Mouse (Mus musculus) spleen, adult 12 weeks (tissue): ENCODE data around the gene Zfp189.
"Not testable (repeated sequence)": the region's sequence is repeated elsewhere in the genome, so short reads cannot be mapped to it uniquely, and the experiment has no call there.

Experiments used
- DNase-seq: peaks from one replicate; pipeline ENCODE4 v3.0.0; 2022; ENCODE audit warnings: low spot score

Zfp189 gene

DNA sequence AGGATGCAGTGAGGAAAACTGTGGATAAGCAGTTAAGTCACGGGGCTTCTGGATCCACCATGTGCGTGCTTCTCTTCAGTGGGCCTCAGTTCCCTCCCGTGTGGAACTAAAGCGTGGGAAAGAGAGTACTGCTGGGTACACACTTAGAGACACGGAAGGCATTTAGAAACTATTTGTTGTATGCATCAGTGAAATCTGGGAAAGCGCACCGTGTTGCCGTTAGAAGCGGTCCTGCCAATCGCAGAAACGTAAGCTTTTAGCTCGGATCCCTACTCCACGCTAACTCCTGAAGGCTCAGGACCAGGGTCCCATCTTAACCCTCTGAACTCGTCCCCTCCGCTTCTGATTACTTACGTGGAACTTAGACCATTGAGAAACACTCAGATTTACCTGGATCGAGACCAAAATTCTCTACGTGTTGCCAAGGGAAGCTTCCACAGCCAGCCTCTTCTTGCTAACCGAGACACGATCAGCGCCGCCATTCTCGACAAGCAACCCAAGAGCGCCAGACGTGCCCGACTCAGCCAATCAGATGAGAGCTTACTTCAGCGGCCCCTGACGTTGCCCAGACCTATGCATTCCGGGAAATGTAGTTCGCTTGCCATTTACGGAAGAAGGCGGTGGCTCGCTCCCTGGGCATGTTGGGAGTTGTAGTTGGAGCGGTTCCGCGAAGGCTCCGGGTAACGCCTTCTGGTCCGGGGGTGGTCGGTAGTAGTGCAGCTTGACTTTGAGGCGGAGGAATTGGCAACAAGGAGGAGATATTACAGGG lies at the start of gene Zfp189, which contains the start of gene Mrpl50:
Zfp189 (plus strand) TSS at position 605 of the 769 bp plus-strand sequence.
Mrpl50 (minus strand) TSS at position 522 of the 769 bp plus-strand sequence.
- DNase-seq = peak; percentile 84

DNA sequence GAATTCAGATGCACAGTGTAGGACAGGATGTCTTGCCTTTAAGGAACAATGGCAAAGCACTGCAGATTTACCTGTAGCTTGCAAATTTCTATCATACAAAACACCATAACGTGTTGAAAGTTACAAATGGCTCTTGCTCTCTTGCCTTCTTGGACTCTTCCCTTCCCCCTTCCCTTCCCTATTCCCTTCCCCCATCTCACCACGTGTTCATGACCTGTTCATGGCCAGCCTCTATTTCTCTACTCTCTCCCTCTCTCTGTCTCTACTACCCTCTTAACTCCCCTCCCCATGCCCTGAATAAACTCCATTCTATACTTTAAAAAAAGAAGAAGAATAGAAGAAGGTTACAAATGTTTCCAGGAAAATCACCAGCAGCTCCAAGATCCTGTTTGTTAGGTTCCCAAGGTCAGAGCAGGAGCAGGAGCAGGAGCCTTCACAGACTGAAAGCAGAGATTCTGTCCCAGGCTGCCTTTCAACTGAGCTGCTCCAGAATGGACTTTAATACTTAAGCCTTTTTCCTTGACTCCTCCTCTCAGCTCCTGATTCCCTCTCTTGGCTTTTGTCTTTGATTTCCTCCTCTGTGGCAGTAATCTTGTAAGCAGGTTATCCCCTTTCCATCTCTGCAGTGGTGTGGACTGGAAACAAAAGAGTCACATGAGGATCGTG lies 47.4 kb upstream of the Zfp189 start, which contains the start of gene Acnat1:
Acnat1 (minus strand) TSS at position 478 of the 666 bp plus-strand sequence.
- DNase-seq = no peak

DNA sequence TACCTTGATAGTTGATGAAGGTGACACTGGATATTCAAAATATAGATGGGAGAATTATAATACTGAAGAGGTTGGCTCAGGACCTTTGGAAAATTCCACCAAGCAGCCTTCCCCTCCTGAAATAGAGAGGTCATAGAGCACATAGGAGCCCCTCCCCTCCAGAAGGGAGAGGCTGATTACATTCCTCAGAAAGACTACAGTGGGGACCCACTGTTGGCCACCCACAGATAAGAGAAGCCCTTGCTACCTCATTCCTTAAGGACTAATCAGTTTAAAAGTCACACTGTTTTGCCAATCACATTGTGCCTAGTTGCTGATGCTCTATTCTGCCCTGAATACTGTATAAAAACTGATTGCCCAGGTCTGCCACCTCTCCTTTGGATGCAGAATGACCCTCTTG lies 46.4 kb upstream of the Zfp189 start:
- DNase-seq = no peak

DNA sequence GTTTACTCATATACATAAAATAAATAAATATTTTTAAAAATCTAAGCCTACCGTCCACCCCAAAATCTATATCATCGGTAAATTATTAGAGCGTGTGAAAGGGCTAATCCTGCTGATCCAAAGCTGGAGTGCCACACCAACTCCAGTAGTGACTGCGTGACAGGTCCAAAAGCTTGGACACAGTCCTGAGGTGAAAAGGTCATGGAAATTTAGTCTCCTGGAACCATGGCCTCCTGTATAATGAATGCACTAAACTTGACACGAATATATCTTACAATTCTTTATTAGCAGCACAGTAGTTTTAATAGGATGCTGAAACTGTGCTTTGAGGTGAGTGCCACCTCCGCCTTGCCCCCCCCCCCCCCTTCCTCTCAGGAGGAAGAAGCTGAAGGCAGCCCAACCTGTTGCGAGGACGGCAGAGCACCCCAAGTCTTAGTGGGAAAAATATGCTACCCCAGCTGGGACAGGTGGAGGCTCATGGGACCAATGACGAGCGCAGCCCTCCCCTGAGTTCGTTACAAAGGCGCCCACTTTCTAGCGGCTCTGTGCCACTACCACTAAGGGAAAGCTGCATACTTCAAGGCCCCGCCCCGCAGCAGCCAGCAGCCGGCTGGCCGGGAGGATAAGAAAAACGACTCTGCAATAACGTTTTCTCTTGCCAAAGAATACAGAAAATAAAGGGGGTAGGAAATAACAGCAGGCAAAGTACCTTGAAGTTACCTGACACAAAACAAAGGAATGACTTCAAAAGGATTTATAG lies 42.7 kb upstream of the Zfp189 start:
- DNase-seq = peak; percentile 49

DNA sequence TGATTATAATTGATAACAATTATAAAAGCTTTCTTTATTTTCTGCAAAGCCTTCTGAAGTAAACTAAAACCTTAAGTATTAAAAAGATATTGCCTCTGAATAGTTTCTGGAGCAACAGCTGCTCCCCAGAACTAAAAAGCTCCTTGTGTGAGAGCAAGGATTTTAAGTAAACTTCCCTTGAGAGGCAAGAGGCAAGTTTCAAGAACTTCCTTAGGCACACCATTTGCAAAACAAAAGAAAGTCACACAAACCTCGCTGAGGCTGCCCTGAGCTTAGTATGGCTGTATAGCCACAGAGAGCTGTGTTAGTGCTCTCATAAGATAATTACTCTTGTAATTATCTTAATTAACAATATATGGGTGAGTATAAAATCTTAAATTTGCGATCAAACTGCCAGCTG lies 41.9 kb upstream of the Zfp189 start:
- DNase-seq = not testable (repeated sequence)

DNA sequence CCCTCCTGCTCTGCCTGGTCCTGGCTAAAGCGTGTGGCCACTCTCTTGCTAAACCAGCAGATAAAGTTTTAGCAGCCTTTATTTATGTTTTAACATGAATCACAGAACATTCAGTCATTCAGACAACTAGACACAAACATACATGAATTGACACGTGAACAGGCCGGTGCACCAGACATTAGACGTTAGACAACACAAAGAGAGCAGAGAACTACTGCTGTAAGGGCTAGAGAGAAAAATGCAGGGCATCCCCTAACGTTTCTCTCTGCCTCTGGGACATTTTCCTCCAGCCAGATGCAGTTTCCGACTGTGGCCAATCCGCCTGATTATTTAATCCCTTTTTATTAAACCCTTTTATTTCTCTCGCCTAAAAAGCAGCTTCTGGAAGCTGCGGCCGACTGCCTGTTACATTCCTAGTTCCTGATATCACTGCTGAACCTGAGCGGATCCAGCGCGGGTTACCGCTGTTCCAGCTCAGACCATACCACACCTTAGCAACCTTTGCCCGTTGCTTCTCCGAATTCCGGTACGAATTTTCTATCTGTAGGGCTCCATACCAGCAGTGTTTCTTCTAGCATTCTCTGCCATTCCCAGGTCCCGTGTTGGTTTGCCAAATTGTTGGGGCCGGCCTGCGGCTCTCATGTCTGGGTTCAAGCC lies 40.7 kb upstream of the Zfp189 start:
- DNase-seq = no peak

DNA sequence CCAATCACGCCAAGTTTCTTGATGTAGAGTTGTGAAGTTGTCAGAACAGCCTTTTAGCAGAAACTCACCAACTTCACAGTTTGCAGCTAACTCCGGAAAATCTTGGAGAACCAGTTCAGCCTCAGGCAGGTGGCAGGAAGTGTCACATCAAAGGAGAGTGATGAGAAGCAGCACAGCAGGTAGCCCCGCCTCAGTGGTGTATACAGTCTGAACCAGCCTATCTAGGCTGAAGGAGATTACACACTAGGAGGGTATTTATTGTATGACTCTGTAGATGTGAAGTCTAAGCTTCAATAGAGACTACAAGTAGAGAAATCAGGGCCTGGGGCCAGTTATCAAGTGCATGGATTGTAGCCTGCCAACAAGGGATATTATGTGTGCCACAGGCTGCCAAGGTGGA lies 40.1 kb upstream of the Zfp189 start:
- DNase-seq = no peak

DNA sequence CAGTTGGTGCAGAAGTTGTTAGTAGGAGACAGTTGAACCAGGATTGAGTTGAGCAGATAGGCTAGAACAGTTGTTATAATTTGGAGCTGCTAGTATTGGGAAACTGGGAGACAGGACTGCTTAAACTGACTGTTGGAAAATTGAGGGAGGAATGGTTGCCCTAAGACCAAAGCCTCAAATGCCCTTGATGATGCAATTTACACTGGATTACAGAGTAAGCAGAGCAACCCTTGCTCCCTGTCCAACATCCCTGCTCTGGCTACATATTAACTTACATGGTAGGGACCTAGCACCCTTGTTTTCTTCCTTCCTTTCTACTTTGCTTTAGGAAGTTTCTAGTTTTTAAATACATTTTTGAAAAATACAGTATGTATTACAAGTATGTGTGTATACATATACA lies 35.5 kb upstream of the Zfp189 start:
- DNase-seq = no peak

DNA sequence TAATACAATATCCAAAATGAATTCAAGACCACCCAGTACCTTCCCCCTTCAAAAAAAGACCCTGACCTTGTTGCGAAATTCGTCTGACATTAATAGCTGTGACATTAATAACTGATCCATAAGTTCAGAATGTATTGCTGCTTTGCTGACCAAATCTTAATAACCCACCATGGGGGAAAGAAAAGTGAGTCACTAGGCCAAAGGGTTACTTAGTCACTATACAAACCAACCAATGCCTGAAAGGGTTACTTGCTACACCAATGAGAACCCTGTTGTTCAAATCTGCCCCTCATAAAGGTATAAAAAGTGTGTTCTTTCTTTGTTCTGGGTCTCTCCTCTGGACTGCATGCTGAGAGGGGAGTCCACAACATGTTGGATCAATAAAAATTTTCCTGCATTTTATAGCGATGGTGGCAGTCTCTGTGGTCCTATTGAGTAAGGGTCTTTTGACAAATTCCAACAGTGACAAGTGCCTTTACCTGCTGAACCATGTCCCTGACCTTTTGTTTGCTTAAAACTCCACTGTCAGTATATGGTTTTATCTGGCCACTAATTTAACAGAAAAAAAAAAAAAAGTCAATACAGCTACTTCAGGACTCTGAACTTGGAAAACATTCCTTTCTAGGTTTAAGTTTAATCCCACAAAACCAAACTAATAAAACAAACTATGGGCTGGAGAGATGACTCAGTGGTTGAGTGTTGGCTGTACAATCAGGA lies 34.9 kb upstream of the Zfp189 start:
- DNase-seq = not testable (repeated sequence)

DNA sequence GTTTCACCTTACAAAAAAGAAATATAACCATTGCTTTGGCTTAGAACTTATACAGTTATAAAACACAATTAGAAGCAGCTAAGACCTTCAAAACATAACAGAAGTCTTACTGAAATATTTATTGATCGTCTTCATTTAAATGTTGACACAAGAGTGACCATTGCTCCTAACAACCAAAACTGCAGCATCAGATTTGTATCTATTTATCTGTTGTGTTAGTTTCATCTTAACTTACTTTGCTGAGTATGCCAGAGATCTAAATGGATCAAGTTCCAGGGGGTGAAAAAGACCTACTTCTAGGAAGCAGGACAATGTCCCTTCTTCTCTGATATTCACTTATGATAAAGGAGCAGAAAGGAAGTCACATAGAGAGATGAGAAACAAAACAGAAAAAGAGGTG lies 17.4 kb upstream of the Zfp189 start:
- DNase-seq = no peak

DNA sequence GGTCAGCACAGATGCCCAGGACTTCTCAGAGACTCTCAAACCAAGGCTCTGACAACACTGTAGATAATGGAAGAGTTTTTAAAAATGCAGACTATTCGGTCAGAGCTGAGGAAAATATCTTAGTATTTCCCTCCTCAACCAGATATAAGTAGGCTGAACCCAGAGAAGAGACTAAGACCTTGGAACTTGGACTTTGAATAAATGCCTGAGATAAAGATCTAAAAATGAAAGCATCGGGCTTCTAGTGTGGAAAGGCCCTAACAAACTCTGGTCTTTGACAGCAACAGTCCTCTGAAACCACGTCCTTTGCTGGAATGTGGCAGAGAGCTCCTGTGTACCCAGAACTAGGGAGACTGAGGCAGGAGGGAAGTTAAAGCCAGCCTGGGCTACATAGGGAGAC lies 14.6 kb upstream of the Zfp189 start, which contains the start of gene Baat:
Baat (minus strand) TSS at position 172 of the 400 bp plus-strand sequence.
- no peak for DNase-seq

DNA sequence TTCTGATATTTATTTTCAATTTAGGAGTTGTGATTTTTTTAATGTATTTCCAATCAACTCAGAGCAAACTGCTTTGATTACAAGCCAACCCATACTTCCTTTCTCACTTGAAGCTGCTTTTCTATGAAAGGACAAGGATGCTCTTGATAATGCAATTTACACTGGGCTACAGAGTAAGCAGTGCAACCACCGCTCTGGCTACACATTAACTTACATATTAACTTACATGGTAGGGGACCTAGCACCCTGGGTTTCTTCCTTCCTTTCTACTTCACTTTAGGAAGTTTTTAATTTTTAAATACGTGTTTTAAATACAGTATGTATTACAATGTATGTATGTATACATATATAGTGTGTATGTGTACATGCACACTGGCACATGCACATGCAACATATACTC lies 11.8 kb upstream of the Zfp189 start:
- no peak for DNase-seq

DNA sequence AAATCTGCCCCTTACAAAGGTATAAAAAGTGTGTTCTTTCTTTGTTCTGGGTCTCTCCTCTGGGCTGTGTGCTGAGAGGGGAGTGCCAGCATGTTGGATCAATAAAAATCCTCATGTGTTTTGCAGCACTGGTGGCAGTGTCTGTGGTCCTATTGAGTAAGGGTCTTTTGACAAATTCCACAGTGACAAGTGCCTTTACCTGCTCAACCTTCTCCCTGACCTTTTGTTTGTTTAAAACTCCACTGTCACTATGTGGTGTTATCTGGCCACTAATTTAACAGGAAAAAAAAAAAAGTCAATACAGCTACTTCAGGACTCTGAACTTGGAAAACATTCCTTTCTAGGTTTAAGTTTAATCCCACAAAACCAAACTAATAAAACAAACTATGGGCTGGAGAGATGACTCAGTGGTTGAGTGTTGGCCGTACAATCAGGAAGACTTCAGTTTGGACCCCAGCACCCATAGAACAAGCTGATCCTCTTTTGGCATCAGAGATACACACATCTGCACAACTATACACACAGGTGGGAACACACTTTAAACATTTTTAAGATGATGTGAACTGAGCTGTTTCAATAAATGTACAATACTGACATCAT lies 10.6 kb upstream of the Zfp189 start:
- DNase-seq = not testable (repeated sequence)

DNA sequence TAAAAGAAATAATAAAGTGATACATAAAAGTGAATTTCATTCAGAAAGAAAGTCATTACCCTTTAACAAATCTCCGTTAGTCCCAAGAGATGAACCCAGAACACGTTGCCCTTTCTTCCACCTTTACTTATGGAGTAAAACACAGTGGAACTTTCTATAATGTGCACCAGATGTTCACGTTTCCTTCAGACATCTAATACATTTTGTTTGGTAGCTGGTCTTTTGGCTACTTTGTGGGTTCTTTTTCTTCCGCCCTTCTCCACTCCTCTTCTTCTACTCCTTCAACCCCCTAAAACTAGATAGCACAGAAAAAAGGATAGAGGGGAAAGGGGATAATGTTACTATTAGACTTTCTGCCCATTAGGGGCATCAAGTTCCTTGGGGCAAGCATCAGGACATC lies 8.3 kb upstream of the Zfp189 start:
- no peak for DNase-seq

DNA sequence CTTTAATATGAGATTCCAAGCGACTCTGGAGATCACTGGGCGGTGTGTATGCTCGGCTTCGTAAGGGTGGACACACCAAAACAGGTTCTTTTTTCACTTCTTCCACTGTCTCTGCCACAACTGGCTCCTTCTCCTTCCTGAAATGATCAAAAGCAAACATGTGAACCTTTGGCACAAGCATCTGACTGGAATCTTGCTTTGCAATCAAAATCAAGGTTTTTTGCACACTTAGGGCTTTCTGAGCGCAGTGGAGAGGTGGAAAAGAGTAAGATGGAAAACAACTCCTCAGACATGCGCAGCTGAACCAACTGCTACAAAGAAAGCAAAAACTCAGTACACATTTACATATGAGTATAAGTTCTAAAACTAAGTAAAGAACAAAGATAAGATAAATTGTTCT lies 6.5 kb upstream of the Zfp189 start:
- no peak for DNase-seq

DNA sequence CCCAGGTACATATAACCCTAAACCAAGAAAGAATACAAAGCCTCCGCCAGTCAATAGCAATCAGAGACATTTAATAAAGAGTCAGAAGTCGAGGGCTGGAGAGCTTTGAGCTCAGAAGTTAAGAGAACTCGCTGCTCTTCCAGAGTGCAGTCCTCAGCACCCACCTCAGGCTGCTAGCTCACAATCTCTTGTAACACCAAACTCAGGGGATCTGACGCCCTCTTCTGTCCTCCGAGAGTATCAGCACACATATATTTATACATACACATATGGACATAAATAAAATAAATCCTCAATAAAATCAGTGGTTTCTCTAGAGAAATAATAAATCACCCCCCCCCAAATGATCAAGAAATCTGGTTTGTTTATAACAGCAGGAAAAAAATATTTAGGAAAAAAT lies 1.5 kb upstream of the Zfp189 start:
- no peak for DNase-seq

DNA sequence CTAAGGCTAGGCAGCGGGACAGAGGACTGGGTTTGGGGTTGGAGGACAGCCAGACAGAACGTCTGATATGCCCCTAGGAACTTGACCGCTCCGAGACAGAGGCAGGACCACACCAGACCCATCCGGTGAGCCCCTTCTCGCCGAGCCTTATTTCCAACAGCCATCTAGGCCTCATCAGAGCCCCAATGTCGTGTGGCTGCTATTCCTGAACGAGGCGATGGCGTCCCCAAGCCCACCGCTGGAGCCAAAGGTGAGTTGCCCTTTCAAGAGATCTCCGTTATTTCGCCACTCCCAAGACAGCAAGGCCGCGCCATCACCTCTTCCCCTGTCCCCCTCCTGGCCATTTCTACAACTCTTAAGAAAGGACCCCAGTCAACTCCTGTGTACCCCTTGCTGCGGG lies 370 bp downstream of the Zfp189 start:
- DNase-seq = no peak

DNA sequence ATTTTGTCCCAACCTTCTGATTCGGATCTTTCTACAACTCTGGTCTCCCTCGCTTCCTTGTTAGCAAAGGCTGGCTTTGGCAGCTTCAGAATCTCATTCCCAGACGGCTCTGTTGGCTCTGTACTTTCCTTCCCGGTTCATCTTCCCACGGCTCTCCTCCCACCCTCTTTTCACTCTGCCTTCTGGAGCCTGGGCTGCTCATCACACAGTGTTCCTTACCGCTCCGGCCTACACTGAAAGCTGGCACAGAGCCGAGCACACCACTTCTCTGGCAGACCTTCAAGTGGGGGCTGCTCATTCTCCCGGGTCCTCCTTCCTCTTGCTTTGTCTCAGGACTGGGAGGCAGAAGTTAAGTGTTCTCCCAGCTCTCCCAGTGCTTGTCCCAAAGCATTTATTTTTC lies 1.6 kb downstream of the Zfp189 start:
- no peak for DNase-seq

DNA sequence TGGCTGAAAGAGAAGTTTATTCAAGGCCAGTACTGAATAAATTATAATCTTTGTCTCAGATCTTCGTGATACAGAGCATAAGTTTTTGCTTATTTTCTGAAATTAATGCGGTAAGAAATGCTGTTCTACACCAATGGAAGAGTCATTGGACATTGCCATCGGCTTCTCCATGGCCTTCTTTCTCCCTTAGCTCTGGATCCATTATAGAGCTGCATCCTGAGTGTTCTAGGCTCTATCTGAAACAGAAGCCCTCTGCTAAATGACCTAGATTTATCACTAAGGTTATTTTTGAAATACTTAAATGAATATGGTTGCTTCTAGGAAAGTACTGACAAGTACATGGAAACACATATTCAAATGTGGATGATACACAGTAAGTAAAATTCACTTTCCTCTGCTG lies 14.1 kb downstream of the Zfp189 start:
- no peak for DNase-seq

DNA sequence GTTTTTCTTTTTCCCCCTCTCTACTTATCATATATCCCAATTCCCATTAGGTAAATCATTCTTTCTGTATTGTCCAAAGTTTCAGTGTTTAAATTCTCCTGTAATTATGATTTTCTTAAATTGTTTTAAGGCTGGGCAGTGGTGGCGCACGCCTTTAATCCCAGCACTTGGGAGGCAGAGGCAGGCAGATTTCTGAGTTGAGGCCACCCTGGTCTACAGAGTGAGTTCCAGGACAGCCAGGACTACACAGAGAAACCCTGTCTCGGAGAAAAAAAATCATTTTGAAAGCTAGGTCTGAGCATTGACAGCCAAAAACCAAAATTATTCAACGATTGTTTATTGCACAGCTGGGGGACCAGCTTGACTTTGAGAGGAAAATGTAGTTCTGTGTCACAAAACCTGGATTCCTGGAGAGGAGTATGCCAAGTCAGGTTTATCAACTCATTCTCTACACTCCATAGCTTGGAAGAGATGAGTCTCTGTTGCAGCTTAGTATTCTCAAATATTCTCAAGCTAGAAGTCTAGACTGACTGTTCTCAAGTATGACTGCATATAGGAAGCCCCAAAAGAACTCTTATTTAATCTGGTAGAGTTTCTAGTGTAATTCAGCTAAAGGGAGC lies 14.8 kb downstream of the Zfp189 start:
- no peak for DNase-seq

DNA sequence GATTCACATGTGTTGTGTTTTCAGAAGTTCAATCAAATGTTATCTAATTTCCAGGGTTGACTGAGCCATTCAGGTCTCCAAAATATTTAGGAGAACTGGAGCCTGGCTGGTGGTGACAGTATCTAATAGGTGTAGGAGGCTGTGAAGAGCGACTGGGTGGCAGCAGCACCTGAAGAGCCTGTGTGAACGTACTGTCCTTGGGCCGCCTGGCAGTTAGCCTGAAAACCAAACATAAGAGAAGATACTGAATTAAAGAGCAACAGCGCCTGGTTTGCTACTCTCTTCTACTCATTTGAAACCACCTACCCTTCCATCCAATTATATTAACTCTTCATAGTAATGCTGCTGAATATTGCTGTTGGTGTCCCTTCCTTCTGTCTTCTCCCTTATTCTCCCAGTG lies 15.7 kb downstream of the Zfp189 start:
- DNase-seq = no peak
